Mouse (Mus musculus): Measurements from ENCODE around the gene Sik3.

DNA sequence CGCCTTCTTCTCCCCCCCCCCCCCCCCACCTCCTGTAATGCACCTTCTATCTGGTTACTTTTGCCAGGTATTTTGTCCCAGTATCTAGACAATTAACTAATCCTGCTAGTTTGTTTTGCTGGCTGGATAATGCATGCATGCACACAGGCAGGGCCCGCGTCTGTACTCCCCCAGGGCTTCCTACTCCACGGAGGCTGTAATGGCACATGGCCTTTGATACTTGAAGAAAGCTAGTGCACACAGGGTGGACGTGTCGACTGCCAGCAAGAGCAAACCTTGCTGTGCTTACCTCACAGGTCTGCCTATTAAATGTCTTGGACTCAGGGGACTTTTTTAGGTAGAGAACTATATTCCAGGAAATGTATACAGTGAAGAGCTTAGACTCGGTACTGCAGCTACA, 73.3 kb downstream of the Sik3 start:
- TF ChIP-seq POLR2A (IDR thresholded peaks at IDR 0.05; ENCODE audit: low read depth, low read length) (no peak), CTCF (IDR thresholded peaks at IDR 0.05; ENCODE audit: extremely low read depth, insufficient read depth, insufficient read length, insufficient replicate concordance) (no peak)

Measured in spleen, adult 2 months (tissue).